Mouse (Mus musculus) limb, embryonic 14.5 days (tissue): ENCODE measurements at regions not wholly inside any gene's neighbourhood (a gene's known extent, or its start where the extent isn't known, plus 50 kb on each side); places are given as distances from the start of the nearest gene placed in this dataset.

Experiments used
- ATAC-seq: fragments of 200-750 bp; cut with Nextera tagmentation; 2 replicates; pipeline ENCODE4 v1.8.0; 2017; ENCODE audit warnings: low read depth, moderate number of reproducible peaks, moderate TSS enrichment; ENCODE audit not compliant: low FRiP score
- DNase-seq: peaks from one replicate; pipeline ENCODE4 v3.0.0-alpha.2; 2015; ENCODE audit warnings: low spot score
- H3K27ac ChIP-seq: fragments of 300-500 bp; sonication (generic); replicated peaks from 2 replicates; pipeline ENCODE4 v1.5.1; 2014; ENCODE audit warnings: low read depth, mild to moderate bottlenecking, low read length, moderate library complexity, mixed read lengths
- H3K27me3 ChIP-seq: fragments of 300-500 bp; sonication (generic); 2 replicates; pipeline ENCODE4 v1.6.1; 2014; ENCODE audit warnings: low read length, mixed read lengths; ENCODE audit not compliant: control insufficient read depth, insufficient read depth
- H3K36me3 ChIP-seq: fragments of 300-500 bp; sonication (generic); 2 replicates; pipeline ENCODE4 v1.6.1; 2014; ENCODE audit warnings: mild to moderate bottlenecking, low read length, moderate library complexity, mixed read lengths; ENCODE audit not compliant: control insufficient read depth, insufficient read depth
- H3K4me1 ChIP-seq: fragments of 300-500 bp; sonication (generic); 2 replicates; pipeline ENCODE4 v1.6.1; 2014; ENCODE audit warnings: antibody characterized with exemption, low read length, mixed read lengths; ENCODE audit not compliant: control insufficient read depth, insufficient read depth
- H3K4me2 ChIP-seq: fragments of 300-500 bp; sonication (generic); replicated peaks from 2 replicates; pipeline ENCODE4 v1.6.1; 2014; ENCODE audit warnings: low read depth, mild to moderate bottlenecking, low read length, moderate library complexity; ENCODE audit not compliant: severe bottlenecking
- H3K4me3 ChIP-seq: fragments of 300-500 bp; sonication (generic); replicated peaks from 2 replicates; pipeline ENCODE4 v1.5.1; 2014; ENCODE audit warnings: low read length
- H3K9ac ChIP-seq: fragments of 300-500 bp; sonication (generic); 2 replicates; pipeline ENCODE4 v1.6.1; 2014; ENCODE audit warnings: mild to moderate bottlenecking, low read depth, low read length, moderate library complexity; ENCODE audit not compliant: severe bottlenecking
- H3K9me3 ChIP-seq: fragments of 300-500 bp; sonication (generic); 2 replicates; pipeline ENCODE4 v1.6.1; 2016; ENCODE audit warnings: low read length; ENCODE audit not compliant: control insufficient read depth
- POLR2A ChIP-seq: fragments of 200-500 bp; IDR thresholded peaks from 2 replicates; pipeline ENCODE4 v1.8.0; 2012; ENCODE audit warnings: inconsistent platforms, mild to moderate bottlenecking, moderate library complexity, borderline replicate concordance; ENCODE audit not compliant: insufficient read depth, insufficient read length; ENCODE audit errors: extremely low read depth
- WGBS: fragments of 180-500 bp; shearing (Covaris S2); extraction: QIAGEN DNeasy Blood & Tissue Kit; methylation state at CpG from one replicate; pipeline ENCODE4 v1.1.7; 2014; 5-methylcytosine and 5-hydroxymethylcytosine counted together

DNA sequence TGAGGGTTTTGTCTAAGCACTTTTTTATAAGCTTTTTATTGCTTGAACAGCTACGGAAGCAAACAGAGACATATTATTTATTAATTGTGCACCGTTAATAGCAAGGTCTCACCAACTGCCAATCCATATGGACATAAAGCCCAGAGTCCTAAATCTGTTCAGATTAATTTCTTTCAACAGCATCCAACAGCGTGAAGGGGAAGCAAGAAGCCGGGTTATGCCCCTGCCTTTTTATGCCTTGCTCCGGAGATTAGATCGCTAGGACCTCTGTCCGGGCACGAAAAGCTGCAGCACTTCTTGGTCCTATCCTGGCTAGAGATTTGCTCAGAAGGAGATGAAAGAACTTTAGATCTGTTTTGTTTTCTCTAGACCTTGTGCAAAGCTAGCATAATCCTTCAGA is 289.6 kb upstream of the Epha7 start:
- WGBS, result 59% methylated on average over 8 of the region's 8 CpGs
- Histone ChIP-seq H3K9ac (no peak overlapping the region), H3K27ac (no peak overlapping the region), H3K4me1 (no peaks in the 10 kb centered on the region), H3K4me2 (no peak overlapping the region), H3K9me3 (no peaks in the 10 kb centered on the region), H3K27me3 (no peaks in the 10 kb centered on the region), H3K4me3 (no peak overlapping the region), H3K36me3 (no peaks in the 10 kb centered on the region)
- no peak for TF ChIP-seq POLR2A
- DNase-seq, result no peak
- no peak for ATAC-seq

DNA sequence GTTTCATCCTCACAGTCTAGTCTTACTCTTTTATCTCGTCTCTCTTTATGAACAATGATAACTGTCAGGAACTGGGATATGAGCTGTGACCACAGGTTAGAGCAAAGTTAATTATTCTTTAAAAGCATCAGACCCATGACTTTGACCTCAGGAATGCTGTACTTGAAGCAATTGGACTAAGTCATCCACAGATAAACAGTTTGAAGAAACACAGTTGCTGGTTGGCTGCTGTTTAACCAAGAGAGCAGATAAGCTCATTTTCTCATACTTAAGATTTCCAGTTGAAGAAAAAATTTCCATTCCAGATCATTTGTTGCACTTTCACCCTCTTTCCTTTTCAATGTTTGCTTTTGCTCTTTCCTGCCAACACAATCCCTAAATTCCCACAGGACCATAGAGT is 270.7 kb upstream of the Epha7 start:
- H3K4me1 ChIP-seq, result no peaks in the 10 kb centered on the region
- H3K9ac ChIP-seq, result no peak overlapping the region
- H3K27me3 ChIP-seq, result no peaks in the 10 kb centered on the region
- no peak overlapping the region for H3K27ac ChIP-seq
- no peak overlapping the region for H3K4me3 ChIP-seq
- no peak overlapping the region for H3K4me2 ChIP-seq
- TF ChIP-seq POLR2A, result no peak
- DNase-seq, result no peak
- no peak for ATAC-seq
- no peaks in the 10 kb centered on the region for H3K36me3 ChIP-seq
- H3K9me3 ChIP-seq, result no peaks in the 10 kb centered on the region
- 77% methylated on average over 1 of the region's 1 CpGs for WGBS

DNA sequence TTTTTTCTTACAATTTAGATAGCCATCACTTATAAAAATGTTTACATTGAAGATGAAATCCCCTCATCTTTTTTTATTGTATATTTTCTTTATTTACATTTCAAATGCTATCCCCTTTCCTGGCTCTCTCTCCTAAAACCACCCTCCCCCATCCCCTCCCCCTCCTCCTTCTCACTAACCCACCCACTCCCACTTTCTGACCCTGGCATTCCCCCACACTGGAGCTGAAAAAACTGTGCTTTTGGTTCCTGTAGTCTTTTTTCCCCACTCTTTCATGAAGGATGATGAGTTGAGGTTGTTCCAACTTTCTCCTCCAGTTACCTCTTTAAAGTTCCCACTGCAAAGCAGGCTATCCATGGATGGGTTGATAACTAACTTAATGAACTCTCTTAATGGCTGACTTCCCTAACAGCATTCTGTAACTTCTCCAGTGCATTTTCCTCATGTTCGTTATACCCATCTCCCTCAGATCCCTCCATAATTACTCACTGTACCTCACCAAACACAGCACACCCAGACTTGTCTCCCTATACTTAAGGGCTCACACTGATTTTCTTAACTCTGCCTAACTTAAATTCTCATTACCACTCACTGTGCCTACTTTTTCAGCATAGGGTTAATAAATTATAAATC is 270.1 kb upstream of the Epha7 start:
- no peak overlapping the region for H3K4me2 ChIP-seq
- H3K27ac ChIP-seq, result no peak overlapping the region
- no peak overlapping the region for H3K4me3 ChIP-seq
- no peaks in the 10 kb centered on the region for H3K27me3 ChIP-seq
- H3K4me1 ChIP-seq, result no peaks in the 10 kb centered on the region
- no peaks in the 10 kb centered on the region for H3K36me3 ChIP-seq
- no peak for TF ChIP-seq POLR2A
- no peak for ATAC-seq
- no peaks in the 10 kb centered on the region for H3K9me3 ChIP-seq
- no peak for DNase-seq
- 71% methylated on average over 1 of the region's 1 CpGs for WGBS
- H3K9ac ChIP-seq, result no peak overlapping the region

DNA sequence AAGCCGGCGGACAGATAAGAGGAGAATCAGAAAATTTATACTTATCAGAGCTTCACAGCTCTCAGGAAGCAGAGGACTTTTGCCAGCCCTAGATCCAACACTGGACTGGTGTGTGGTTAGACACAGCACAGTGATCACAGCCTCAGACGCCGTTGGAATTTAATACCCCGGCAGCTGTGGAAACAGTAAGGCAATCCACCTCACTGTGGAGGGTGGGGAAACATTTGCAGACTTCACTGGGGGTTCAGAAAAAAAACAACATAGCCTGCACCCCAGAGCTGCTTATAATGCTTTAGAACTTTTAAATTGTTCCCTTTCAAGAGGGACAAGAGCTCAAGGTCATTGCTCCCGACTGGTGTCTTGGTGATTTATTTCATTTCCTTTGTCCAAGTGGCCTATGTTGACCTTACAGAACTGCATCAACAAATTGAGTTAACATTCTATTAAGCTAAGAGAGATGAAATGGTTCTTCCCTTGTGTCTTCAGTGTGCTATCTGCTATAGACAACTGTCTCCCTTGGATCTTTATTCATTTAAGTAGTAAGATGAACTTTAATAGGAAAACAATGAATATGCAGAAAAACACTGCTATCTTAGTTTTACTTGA is 264.6 kb upstream of the Epha7 start:
- WGBS, result 53% methylated on average over 6 of the region's 6 CpGs
- no peaks in the 10 kb centered on the region for H3K27me3 ChIP-seq
- no peak overlapping the region for H3K4me2 ChIP-seq
- no peaks in the 10 kb centered on the region for H3K9me3 ChIP-seq
- H3K9ac ChIP-seq, result no peak overlapping the region
- ATAC-seq (peak; percentile 53; the same call in 1 of the 2 replicates), DNase-seq (peak; percentile 32)
- no peak for TF ChIP-seq POLR2A
- no peak overlapping the region for H3K27ac ChIP-seq
- no peaks in the 10 kb centered on the region for H3K4me1 ChIP-seq
- no peaks in the 10 kb centered on the region for H3K36me3 ChIP-seq
- H3K4me3 ChIP-seq, result no peak overlapping the region

DNA sequence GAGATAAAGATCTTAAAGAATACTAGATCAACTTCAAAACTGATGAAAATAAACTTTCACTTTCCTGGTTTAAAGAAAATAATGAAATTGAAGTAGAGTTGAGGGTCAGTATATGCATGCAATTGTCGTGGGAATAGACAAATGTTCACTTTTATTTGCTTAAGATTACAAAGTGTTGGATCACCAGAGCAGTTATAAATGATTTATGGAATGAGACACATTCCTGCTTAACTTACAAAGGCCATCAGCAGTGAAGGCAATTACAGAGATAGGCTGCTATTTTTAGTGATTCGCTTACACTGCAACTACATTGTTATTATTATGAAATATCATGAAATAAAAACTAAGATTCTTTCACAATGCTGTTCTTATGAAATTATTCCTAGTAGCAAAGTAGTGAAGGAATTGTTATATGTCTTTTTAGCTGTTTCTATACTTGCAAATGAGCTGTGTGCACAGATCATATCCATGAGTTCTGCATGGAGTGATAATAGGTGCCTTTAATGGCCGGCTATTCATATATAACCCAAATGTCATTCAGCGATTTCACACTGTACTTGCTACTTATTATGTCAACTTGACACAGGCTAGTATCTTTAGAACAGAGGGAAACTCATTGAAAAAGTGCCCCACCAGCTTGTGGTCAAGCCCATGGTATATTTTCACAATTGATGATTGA is 241.7 kb upstream of the Epha7 start:
- no peak overlapping the region for H3K4me3 ChIP-seq
- H3K27me3 ChIP-seq, result no peaks in the 10 kb centered on the region
- H3K4me1 ChIP-seq, result no peaks in the 10 kb centered on the region
- no peak overlapping the region for H3K4me2 ChIP-seq
- H3K27ac ChIP-seq, result no peak overlapping the region
- ATAC-seq, result no peak
- no peak for DNase-seq
- TF ChIP-seq POLR2A, result no peak
- H3K36me3 ChIP-seq, result no peaks in the 10 kb centered on the region
- no peaks in the 10 kb centered on the region for H3K9me3 ChIP-seq
- H3K9ac ChIP-seq, result no peak overlapping the region
- 90% methylated on average over 4 of the region's 4 CpGs for WGBS
